Mouse (Mus musculus) lung, postnatal 0 days (tissue): ENCODE results near the gene Crb1.

Experiments used
- CTCF ChIP-seq: IDR thresholded peaks from 2 replicates; pipeline ENCODE4 v1.5.1; 2016; ENCODE audit warnings: antibody characterized with exemption, mild to moderate bottlenecking
- EP300 ChIP-seq: IDR thresholded peaks from 2 replicates; pipeline ENCODE4 v1.6.1; 2016; ENCODE audit warnings: antibody characterized with exemption, mild to moderate bottlenecking, control low read depth

DNA sequence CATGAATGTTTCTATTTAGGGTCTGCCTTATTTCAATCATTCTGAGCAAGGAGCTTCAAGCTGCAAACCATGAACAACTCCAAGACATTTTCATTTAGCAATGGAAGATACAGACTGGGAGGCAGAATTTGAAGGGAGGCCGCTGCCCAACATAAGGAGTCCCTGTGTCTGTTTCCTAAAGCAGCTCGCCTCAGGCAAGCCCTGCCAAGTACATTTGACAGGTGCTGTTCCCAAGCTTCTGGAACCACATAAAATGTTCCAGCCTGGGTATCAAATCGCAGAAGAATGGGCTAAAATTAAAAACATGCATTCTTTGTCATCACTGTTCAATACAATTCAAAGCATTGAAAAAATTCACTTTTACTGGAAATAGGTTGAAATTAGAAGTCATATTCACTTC is 184.3 kb downstream of the Crb1 start:
- TF ChIP-seq CTCF (no peak), EP300 (no peak)
